Mouse (Mus musculus) retina, adult 2 months (tissue): Measurements from ENCODE around the gene B3gnt6.

Experiments
- DNase-seq: peaks from one replicate; pipeline ENCODE4 v3.0.0-alpha.2; 2012; ENCODE audit warnings: low read depth, low spot score

B3gnt6 gene

GRCm38 (mm10) chr7:98177071-98177485 lies 22.2 kb downstream of the B3gnt6 start:
- DNase-seq, result no peak

GRCm38 (mm10) chr7:98176322-98177070 lies 22.8 kb downstream of the B3gnt6 start:
- DNase-seq, result no peak

GRCm38 (mm10) chr7:98174883-98175755 lies 24.2 kb downstream of the B3gnt6 start:
- DNase-seq, result no peak

- no peak for DNase-seq
Observed at GRCm38 (mm10) chr7:98173408-98173807, 25.9 kb downstream of the B3gnt6 start.

GRCm38 (mm10) chr7:98172661-98173060 lies 26.6 kb downstream of the B3gnt6 start:
- no peak for DNase-seq

- no peak for DNase-seq
Observed at GRCm38 (mm10) chr7:98171141-98172073, 27.9 kb downstream of the B3gnt6 start.

GRCm38 (mm10) chr7:98164999-98165528 lies 34.2 kb downstream of the B3gnt6 start:
- DNase-seq, result no peak

GRCm38 (mm10) chr7:98164382-98164998 lies 34.8 kb downstream of the B3gnt6 start:
- no peak for DNase-seq

- no peak for DNase-seq
Observed at GRCm38 (mm10) chr7:98163700-98164099, 35.6 kb downstream of the B3gnt6 start.

- DNase-seq, result no peak
Observed at GRCm38 (mm10) chr7:98162239-98162638, 37.0 kb downstream of the B3gnt6 start.

- no peak for DNase-seq
Observed at GRCm38 (mm10) chr7:98160041-98160740, 39.1 kb downstream of the B3gnt6 start.

- no peak for DNase-seq
Observed at GRCm38 (mm10) chr7:98158481-98158880, 40.8 kb downstream of the B3gnt6 start.

- DNase-seq, result no peak
Observed at GRCm38 (mm10) chr7:98157636-98158332, 41.5 kb downstream of the B3gnt6 start.

- DNase-seq, result no peak
Observed at GRCm38 (mm10) chr7:98156280-98156665, 43.0 kb downstream of the B3gnt6 start.

GRCm38 (mm10) chr7:98155546-98156279 lies 43.6 kb downstream of the B3gnt6 start:
- peak; percentile 34 for DNase-seq

- DNase-seq, result no peak
Observed at GRCm38 (mm10) chr7:98153892-98154291, 45.4 kb downstream of the B3gnt6 start.

GRCm38 (mm10) chr7:98153345-98153744 lies 45.9 kb downstream of the B3gnt6 start:
- DNase-seq, result no peak

GRCm38 (mm10) chr7:98152400-98152799 lies 46.9 kb downstream of the B3gnt6 start:
- no peak for DNase-seq

- no peak for DNase-seq
Observed at GRCm38 (mm10) chr7:98150525-98150924, 48.8 kb downstream of the B3gnt6 start.
